Mouse (Mus musculus): ENCODE measurements around the gene Atp23. TPM values are rescaled to one million over a fixed set of nuclear protein-coding genes. Genes with fewer than 3 reads are reported as not detected.
"Not testable (repeated sequence)": the region's sequence is repeated elsewhere in the genome, so short reads cannot be mapped to it uniquely, and the experiment has no call there.

Gene Atp23
- polyA plus RNA-seq, 1 experiment = 6.9 TPM

- no peak overlapping the region for H3K4me3 ChIP-seq (ENCODE audit: insufficient read depth, low read depth, low read length)
- H3K4me1 ChIP-seq (ENCODE audit: control insufficient read depth, insufficient read depth, insufficient read length, low read length) = no peaks in the 10 kb centered on the region
- H3K27ac ChIP-seq (replicated peaks; ENCODE audit: low read depth, low read length) = no peak overlapping the region
These were observed 28.9 kb downstream of the Atp23 start for GRCm38 (mm10) chr10:126872256-126872655.

- H3K27ac ChIP-seq (replicated peaks; ENCODE audit: low read depth, low read length) = no peak overlapping the region
- H3K4me3 ChIP-seq (ENCODE audit: insufficient read depth, low read depth, low read length) = peak overlapping the region; percentile 38
- H3K4me1 ChIP-seq (ENCODE audit: control insufficient read depth, insufficient read depth, insufficient read length, low read length) = no peaks in the 10 kb centered on the region
These were observed 31.5 kb downstream of the Atp23 start for GRCm38 (mm10) chr10:126869372-126870318.

GRCm38 (mm10) chr10:126865284-126865683 is 35.9 kb downstream of the Atp23 start:
- Histone ChIP-seq H3K4me3 (ENCODE audit: insufficient read depth, low read depth, low read length) (no peak overlapping the region), H3K27ac (replicated peaks; ENCODE audit: low read depth, low read length) (no peak overlapping the region), H3K4me1 (ENCODE audit: control insufficient read depth, insufficient read depth, insufficient read length, low read length) (no peaks in the 10 kb centered on the region)

GRCm38 (mm10) chr10:126862193-126862592 is 39.0 kb downstream of the Atp23 start:
- Histone ChIP-seq H3K27ac (replicated peaks; ENCODE audit: low read depth, low read length) (no peak overlapping the region), H3K4me3 (ENCODE audit: insufficient read depth, low read depth, low read length) (no peak overlapping the region), H3K4me1 (ENCODE audit: control insufficient read depth, insufficient read depth, insufficient read length, low read length) (no peaks in the 10 kb centered on the region)

GRCm38 (mm10) chr10:126853286-126853685 is 47.9 kb downstream of the Atp23 start:
- Histone ChIP-seq H3K27ac (replicated peaks; ENCODE audit: low read depth, low read length) (no peak overlapping the region), H3K4me1 (ENCODE audit: control insufficient read depth, insufficient read depth, insufficient read length, low read length) (no peaks in the 10 kb centered on the region), H3K4me3 (ENCODE audit: insufficient read depth, low read depth, low read length) (no peak overlapping the region)

GRCm38 (mm10) chr10:126845309-126845911 is 55.7 kb downstream of the Atp23 start:
- no peak overlapping the region for H3K4me3 ChIP-seq (ENCODE audit: insufficient read depth, low read depth, low read length)
- H3K27ac ChIP-seq (replicated peaks; ENCODE audit: low read depth, low read length) = no peak overlapping the region
- H3K4me1 ChIP-seq (ENCODE audit: control insufficient read depth, insufficient read depth, insufficient read length, low read length) = no peaks in the 10 kb centered on the region

- Histone ChIP-seq H3K27ac (replicated peaks; ENCODE audit: low read depth, low read length) (no peak overlapping the region), H3K4me3 (ENCODE audit: insufficient read depth, low read depth, low read length) (no peak overlapping the region), H3K4me1 (ENCODE audit: control insufficient read depth, insufficient read depth, insufficient read length, low read length) (no peaks in the 10 kb centered on the region)
These were observed 56.5 kb downstream of the Atp23 start for GRCm38 (mm10) chr10:126844689-126845088.

- no peak overlapping the region for H3K27ac ChIP-seq (replicated peaks; ENCODE audit: low read depth, low read length)
- no peaks in the 10 kb centered on the region for H3K4me1 ChIP-seq (ENCODE audit: control insufficient read depth, insufficient read depth, insufficient read length, low read length)
- no peak overlapping the region for H3K4me3 ChIP-seq (ENCODE audit: insufficient read depth, low read depth, low read length)
These were observed 60.9 kb downstream of the Atp23 start for GRCm38 (mm10) chr10:126840266-126840665.

- no peak overlapping the region for H3K27ac ChIP-seq (replicated peaks; ENCODE audit: low read depth, low read length)
- no peaks in the 10 kb centered on the region for H3K4me1 ChIP-seq (ENCODE audit: control insufficient read depth, insufficient read depth, insufficient read length, low read length)
- H3K4me3 ChIP-seq (ENCODE audit: insufficient read depth, low read depth, low read length) = no peak overlapping the region
These were observed 68.1 kb downstream of the Atp23 start for GRCm38 (mm10) chr10:126833006-126833405.

- Histone ChIP-seq H3K27ac (replicated peaks; ENCODE audit: low read depth, low read length) (no peak overlapping the region), H3K4me1 (ENCODE audit: control insufficient read depth, insufficient read depth, insufficient read length, low read length) (no peaks in the 10 kb centered on the region), H3K4me3 (ENCODE audit: insufficient read depth, low read depth, low read length) (no peak overlapping the region)
These were observed 69.8 kb downstream of the Atp23 start for GRCm38 (mm10) chr10:126831329-126831728.

- no peak overlapping the region for H3K4me3 ChIP-seq (ENCODE audit: insufficient read depth, low read depth, low read length)
- H3K4me1 ChIP-seq (ENCODE audit: control insufficient read depth, insufficient read depth, insufficient read length, low read length) = no peaks in the 10 kb centered on the region
- no peak overlapping the region for H3K27ac ChIP-seq (replicated peaks; ENCODE audit: low read depth, low read length)
These were observed 72.5 kb downstream of the Atp23 start for GRCm38 (mm10) chr10:126828618-126829017.

- no peaks in the 10 kb centered on the region for H3K4me1 ChIP-seq (ENCODE audit: control insufficient read depth, insufficient read depth, insufficient read length, low read length)
- H3K4me3 ChIP-seq (ENCODE audit: insufficient read depth, low read depth, low read length) = no peak overlapping the region
- H3K27ac ChIP-seq (replicated peaks; ENCODE audit: low read depth, low read length) = no peak overlapping the region
These were observed 73.1 kb downstream of the Atp23 start for GRCm38 (mm10) chr10:126827941-126828593.

GRCm38 (mm10) chr10:126826982-126827381 is 74.2 kb downstream of the Atp23 start:
- H3K27ac ChIP-seq (replicated peaks; ENCODE audit: low read depth, low read length) = no peak overlapping the region
- no peak overlapping the region for H3K4me3 ChIP-seq (ENCODE audit: insufficient read depth, low read depth, low read length)
- H3K4me1 ChIP-seq (ENCODE audit: control insufficient read depth, insufficient read depth, insufficient read length, low read length) = no peaks in the 10 kb centered on the region

GRCm38 (mm10) chr10:126826216-126826615 is 74.9 kb downstream of the Atp23 start:
- not testable (repeated sequence) for H3K4me3 ChIP-seq (ENCODE audit: insufficient read depth, low read depth, low read length); H3K4me1 ChIP-seq (ENCODE audit: control insufficient read depth, insufficient read depth, insufficient read length, low read length); H3K27ac ChIP-seq (replicated peaks; ENCODE audit: low read depth, low read length)

GRCm38 (mm10) chr10:126822418-126822817 is 78.7 kb downstream of the Atp23 start:
- no peak overlapping the region for H3K27ac ChIP-seq (replicated peaks; ENCODE audit: low read depth, low read length)
- H3K4me1 ChIP-seq (ENCODE audit: control insufficient read depth, insufficient read depth, insufficient read length, low read length) = no peaks in the 10 kb centered on the region
- no peak overlapping the region for H3K4me3 ChIP-seq (ENCODE audit: insufficient read depth, low read depth, low read length)

Measured in brown adipose tissue, adult 24 weeks (tissue).